Mouse (Mus musculus): ENCODE measurements around the gene Casz1. TPM values are rescaled to one million over a fixed set of nuclear protein-coding genes. Genes with fewer than 3 reads are reported as not detected.

The Casz1 gene
- total and polyA plus RNA-seq, 3 experiments = 0.02 to 0.27 TPM; not detected in 1

DNA sequence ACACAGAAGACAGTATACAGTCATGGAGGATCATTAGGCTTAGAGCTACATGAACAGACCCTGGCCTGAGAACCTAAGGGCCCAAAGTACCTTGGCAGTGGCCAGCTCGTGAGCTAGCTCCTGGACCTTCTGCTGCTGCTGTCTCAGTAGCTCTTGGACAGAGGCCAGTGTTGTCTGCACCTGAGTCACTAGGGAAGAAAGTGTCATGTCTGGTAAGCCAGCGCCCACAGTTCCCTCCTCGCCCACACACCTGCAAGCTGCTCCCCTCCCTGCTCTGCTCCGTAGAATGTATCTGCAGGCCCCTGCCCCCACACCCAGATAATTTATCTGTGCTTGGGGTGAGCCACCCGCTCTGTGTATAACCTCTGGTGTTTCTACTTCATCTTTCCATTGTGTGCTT lies 161.9 kb downstream of the Casz1 start:
- Histone ChIP-seq H3K4me3 (ENCODE audit: low read depth, low read length) (no peak overlapping the region), H3K27me3 (ENCODE audit: insufficient read depth, low read length) (no peaks in the 10 kb centered on the region), H3K9me3 (replicated peaks) (no peaks in the 10 kb centered on the region), H3K36me3 (replicated peaks) (peaks cover 97% of the 10 kb centered on the region), H3K4me1 (ENCODE audit: insufficient read depth, low read depth, low read length) (no peaks in the 10 kb centered on the region)
- ATAC-seq (ENCODE audit: extremely low read depth, insufficient number of reproducible peaks, low FRiP score, poor library complexity, severe bottlenecking) (no peak), DNase-seq (ENCODE audit: low spot score) (no peak)
- TF ChIP-seq GATA1 (IDR thresholded peaks at IDR 0.05; ENCODE audit: borderline replicate concordance, low read length) (no peak), CTCF (IDR thresholded peaks at IDR 0.05; ENCODE audit: low read depth, low read length) (no peak), TAL1 (conservative IDR thresholded peaks at IDR 0.05; ENCODE audit: low read depth, low read length) (no peak), GATA2 (IDR thresholded peaks at IDR 0.05; ENCODE audit: borderline replicate concordance, low read depth, low read length) (no peak), POLR2AphosphoS5 (IDR thresholded peaks at IDR 0.05; ENCODE audit: insufficient replicate concordance, low read depth, low read length) (no peak)

DNA sequence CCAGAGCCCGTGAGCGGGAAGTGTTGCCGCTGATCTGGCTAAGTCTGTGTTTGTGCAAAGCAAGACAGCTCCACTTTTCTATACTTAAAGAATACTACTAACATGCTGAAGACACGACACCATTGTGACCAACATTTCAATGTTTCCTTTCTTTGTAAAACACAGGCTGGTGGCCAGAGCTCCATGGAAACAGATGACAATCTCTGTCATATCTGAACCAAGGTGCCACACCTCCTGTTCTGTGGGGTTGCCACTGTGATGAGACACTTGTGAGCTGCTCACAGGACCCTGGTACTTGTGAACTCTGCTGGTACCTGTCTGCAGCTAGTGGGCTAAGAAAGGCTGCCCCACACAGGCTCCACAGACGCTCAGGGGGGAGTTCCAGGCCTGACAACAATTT lies 164.6 kb downstream of the Casz1 start:
- Histone ChIP-seq H3K27me3 (ENCODE audit: insufficient read depth, low read length) (no peaks in the 10 kb centered on the region), H3K4me1 (ENCODE audit: insufficient read depth, low read depth, low read length) (no peaks in the 10 kb centered on the region), H3K4me3 (ENCODE audit: low read depth, low read length) (no peak overlapping the region), H3K36me3 (replicated peaks) (peaks cover 93% of the 10 kb centered on the region), H3K9me3 (replicated peaks) (no peaks in the 10 kb centered on the region)
- ATAC-seq (ENCODE audit: extremely low read depth, insufficient number of reproducible peaks, low FRiP score, poor library complexity, severe bottlenecking) (no peak), DNase-seq (ENCODE audit: low spot score) (no peak)
- TF ChIP-seq GATA1 (IDR thresholded peaks at IDR 0.05; ENCODE audit: borderline replicate concordance, low read length) (no peak), GATA2 (IDR thresholded peaks at IDR 0.05; ENCODE audit: borderline replicate concordance, low read depth, low read length) (no peak), TAL1 (conservative IDR thresholded peaks at IDR 0.05; ENCODE audit: low read depth, low read length) (no peak), CTCF (IDR thresholded peaks at IDR 0.05; ENCODE audit: low read depth, low read length) (no peak), POLR2AphosphoS5 (IDR thresholded peaks at IDR 0.05; ENCODE audit: insufficient replicate concordance, low read depth, low read length) (no peak)

DNA sequence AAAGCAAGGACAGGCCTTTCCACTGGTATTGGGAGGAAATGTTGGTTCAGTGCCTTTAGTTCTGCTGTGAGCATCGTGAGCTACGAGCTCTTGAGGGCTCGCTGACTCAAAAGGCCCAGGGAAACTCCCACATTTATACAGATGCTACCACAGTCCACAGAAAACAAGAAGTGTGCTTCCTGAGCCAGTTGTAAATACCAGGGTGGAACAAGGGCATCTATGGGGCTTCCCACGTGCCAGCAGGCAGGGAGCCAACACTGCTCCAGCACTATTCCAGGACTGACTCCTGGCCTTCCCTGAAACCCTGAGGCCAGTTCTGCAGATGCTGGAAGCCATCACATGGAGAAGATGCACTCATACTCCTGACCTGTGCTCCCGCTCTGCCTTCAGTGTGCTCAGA lies 165.4 kb downstream of the Casz1 start:
- no peaks in the 10 kb centered on the region for H3K9me3 ChIP-seq (replicated peaks)
- no peaks in the 10 kb centered on the region for H3K4me1 ChIP-seq (ENCODE audit: insufficient read depth, low read depth, low read length)
- no peak overlapping the region for H3K4me3 ChIP-seq (ENCODE audit: low read depth, low read length)
- H3K36me3 ChIP-seq (replicated peaks) = peaks cover 93% of the 10 kb centered on the region
- ATAC-seq (ENCODE audit: extremely low read depth, insufficient number of reproducible peaks, low FRiP score, poor library complexity, severe bottlenecking) (no peak), DNase-seq (ENCODE audit: low spot score) (no peak)
- H3K27me3 ChIP-seq (ENCODE audit: insufficient read depth, low read length) = no peaks in the 10 kb centered on the region
- no peak for TF ChIP-seq GATA2 (IDR thresholded peaks at IDR 0.05; ENCODE audit: borderline replicate concordance, low read depth, low read length)
- no peak for TF ChIP-seq POLR2AphosphoS5 (IDR thresholded peaks at IDR 0.05; ENCODE audit: insufficient replicate concordance, low read depth, low read length)
- TF ChIP-seq GATA1 (IDR thresholded peaks at IDR 0.05; ENCODE audit: borderline replicate concordance, low read length) = no peak
- no peak for TF ChIP-seq TAL1 (conservative IDR thresholded peaks at IDR 0.05; ENCODE audit: low read depth, low read length)
- TF ChIP-seq CTCF (IDR thresholded peaks at IDR 0.05; ENCODE audit: low read depth, low read length) = no peak

- TF ChIP-seq POLR2AphosphoS5 (IDR thresholded peaks at IDR 0.05; ENCODE audit: insufficient replicate concordance, low read depth, low read length) (no peak), GATA1 (IDR thresholded peaks at IDR 0.05; ENCODE audit: borderline replicate concordance, low read length) (no peak), GATA2 (IDR thresholded peaks at IDR 0.05; ENCODE audit: borderline replicate concordance, low read depth, low read length) (no peak), CTCF (IDR thresholded peaks at IDR 0.05; ENCODE audit: low read depth, low read length) (no peak), TAL1 (conservative IDR thresholded peaks at IDR 0.05; ENCODE audit: low read depth, low read length) (no peak)
- Histone ChIP-seq H3K36me3 (replicated peaks) (peaks cover 91% of the 10 kb centered on the region), H3K4me3 (ENCODE audit: low read depth, low read length) (no peak overlapping the region), H3K27me3 (ENCODE audit: insufficient read depth, low read length) (no peaks in the 10 kb centered on the region), H3K9me3 (replicated peaks) (no peaks in the 10 kb centered on the region), H3K4me1 (ENCODE audit: insufficient read depth, low read depth, low read length) (no peaks in the 10 kb centered on the region)
- no peak for DNase-seq (ENCODE audit: low spot score)
- no peak for ATAC-seq (ENCODE audit: extremely low read depth, insufficient number of reproducible peaks, low FRiP score, poor library complexity, severe bottlenecking)
Observed at GRCm38 (mm10) chr4:148970742-148971141, 166.5 kb downstream of the Casz1 start.

DNA sequence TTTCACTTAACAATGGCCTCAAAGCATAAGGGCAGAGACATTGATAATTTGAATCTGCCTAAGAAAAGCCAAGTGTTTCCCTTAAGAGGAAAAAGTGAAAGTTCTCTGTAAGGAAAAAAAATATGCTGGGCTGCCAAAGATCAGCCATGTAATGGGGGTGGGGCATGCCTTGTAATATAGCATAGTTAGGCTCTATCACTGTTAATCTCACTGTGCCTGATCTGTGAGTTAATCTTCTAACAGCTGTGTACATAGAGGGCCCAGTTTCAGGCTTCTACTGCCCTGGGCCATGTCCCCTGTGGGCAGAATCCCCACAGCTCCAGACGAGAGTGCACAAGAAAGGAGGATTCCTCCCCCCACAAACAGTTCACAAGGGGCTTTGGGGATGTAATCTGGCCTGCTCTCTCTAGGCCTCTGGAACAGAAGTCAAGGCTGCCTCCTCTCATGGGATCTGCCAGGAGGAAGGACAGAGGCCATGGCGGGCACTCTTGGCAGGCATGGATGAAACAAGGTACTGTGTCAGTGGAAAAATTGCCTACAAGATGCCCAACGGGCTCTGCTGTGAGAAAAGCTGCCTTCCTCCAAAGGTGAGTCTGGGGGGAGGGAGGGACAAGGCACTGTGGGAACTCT lies 167.5 kb downstream of the Casz1 start:
- no peaks in the 10 kb centered on the region for H3K27me3 ChIP-seq (ENCODE audit: insufficient read depth, low read length)
- TF ChIP-seq TAL1 (conservative IDR thresholded peaks at IDR 0.05; ENCODE audit: low read depth, low read length) = no peak
- TF ChIP-seq GATA1 (IDR thresholded peaks at IDR 0.05; ENCODE audit: borderline replicate concordance, low read length) = no peak
- no peak for TF ChIP-seq CTCF (IDR thresholded peaks at IDR 0.05; ENCODE audit: low read depth, low read length)
- no peak overlapping the region for H3K4me3 ChIP-seq (ENCODE audit: low read depth, low read length)
- H3K9me3 ChIP-seq (replicated peaks) = no peaks in the 10 kb centered on the region
- H3K4me1 ChIP-seq (ENCODE audit: insufficient read depth, low read depth, low read length) = no peaks in the 10 kb centered on the region
- ATAC-seq (ENCODE audit: extremely low read depth, insufficient number of reproducible peaks, low FRiP score, poor library complexity, severe bottlenecking) (no peak), DNase-seq (ENCODE audit: low spot score) (no peak)
- H3K36me3 ChIP-seq (replicated peaks) = peaks cover 87% of the 10 kb centered on the region

DNA sequence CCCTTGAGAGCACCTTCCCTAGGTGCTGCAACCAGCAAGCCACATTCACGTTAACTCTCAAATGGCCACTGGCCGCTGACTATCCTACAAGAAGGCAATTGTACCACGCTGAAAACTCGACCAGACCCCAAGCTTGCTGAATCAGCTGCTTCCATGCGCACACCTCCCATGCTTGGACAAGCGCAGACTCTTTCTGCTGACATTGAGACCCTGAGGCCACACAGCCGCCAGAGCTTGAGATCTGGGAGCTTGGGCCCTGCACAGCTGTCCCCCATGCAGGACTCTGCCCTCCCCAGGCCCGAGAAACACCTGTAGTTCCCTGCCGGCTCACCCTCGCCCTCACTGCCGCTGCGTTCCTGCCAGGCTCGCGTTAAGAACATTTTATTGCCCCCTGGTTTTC lies 168.5 kb downstream of the Casz1 start:
- DNase-seq (ENCODE audit: low spot score) = no peak
- no peak for ATAC-seq (ENCODE audit: extremely low read depth, insufficient number of reproducible peaks, low FRiP score, poor library complexity, severe bottlenecking)
- Histone ChIP-seq H3K4me1 (ENCODE audit: insufficient read depth, low read depth, low read length) (no peaks in the 10 kb centered on the region), H3K9me3 (replicated peaks) (no peaks in the 10 kb centered on the region), H3K4me3 (ENCODE audit: low read depth, low read length) (no peak overlapping the region), H3K27me3 (ENCODE audit: insufficient read depth, low read length) (no peaks in the 10 kb centered on the region), H3K36me3 (replicated peaks) (peaks cover 82% of the 10 kb centered on the region)
- TF ChIP-seq TAL1 (conservative IDR thresholded peaks at IDR 0.05; ENCODE audit: low read depth, low read length) (no peak), GATA2 (IDR thresholded peaks at IDR 0.05; ENCODE audit: borderline replicate concordance, low read depth, low read length) (no peak), GATA1 (IDR thresholded peaks at IDR 0.05; ENCODE audit: borderline replicate concordance, low read length) (no peak), POLR2AphosphoS5 (IDR thresholded peaks at IDR 0.05; ENCODE audit: insufficient replicate concordance, low read depth, low read length) (no peak), CTCF (IDR thresholded peaks at IDR 0.05; ENCODE audit: low read depth, low read length) (no peak)
